Mouse (Mus musculus) yolk sac, embryonic 10.5 days (tissue): ENCODE results near the gene Gm21394.
"Not testable (repeated sequence)": the region's sequence is repeated elsewhere in the genome, so short reads cannot be mapped to it uniquely, and the experiment has no call there.

Experiments
- DNase-seq: peaks from one replicate; pipeline ENCODE4 v3.0.0-alpha.2; 2017; ENCODE audit warnings: low spot score

Gm21394 gene

GRCm38 (mm10) chrY:84564807-84565206 is at the start of gene Gm21394:
TSS of gene Gm21394 (minus strand) at chrY:84564907.
- not testable (repeated sequence) for DNase-seq
